Mouse (Mus musculus): ENCODE data around the gene Erc2.

Erc2 gene

DNA sequence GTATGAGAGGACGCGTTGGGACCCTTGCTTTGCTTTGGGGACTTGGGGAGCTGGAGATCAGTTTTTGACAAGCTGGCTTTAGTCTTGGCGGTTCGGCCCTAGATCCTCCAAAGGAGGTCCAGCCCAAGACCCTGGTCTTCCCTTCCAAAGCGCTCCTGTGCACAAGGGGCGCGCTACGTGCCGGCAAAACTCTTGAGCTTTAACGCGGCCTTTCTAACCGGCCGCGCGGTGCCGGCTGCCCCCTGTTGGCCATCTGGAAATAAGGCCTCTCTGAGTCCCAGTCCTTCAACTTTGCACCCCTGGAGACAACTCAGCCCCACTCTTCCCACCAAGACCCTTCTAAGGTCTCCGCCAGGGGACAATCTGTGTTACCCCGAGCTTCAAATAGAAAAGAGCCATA is 885.2 kb downstream of the Erc2 start:
- peak; percentile 45 for DNase-seq (ENCODE audit: low spot score)

DNA sequence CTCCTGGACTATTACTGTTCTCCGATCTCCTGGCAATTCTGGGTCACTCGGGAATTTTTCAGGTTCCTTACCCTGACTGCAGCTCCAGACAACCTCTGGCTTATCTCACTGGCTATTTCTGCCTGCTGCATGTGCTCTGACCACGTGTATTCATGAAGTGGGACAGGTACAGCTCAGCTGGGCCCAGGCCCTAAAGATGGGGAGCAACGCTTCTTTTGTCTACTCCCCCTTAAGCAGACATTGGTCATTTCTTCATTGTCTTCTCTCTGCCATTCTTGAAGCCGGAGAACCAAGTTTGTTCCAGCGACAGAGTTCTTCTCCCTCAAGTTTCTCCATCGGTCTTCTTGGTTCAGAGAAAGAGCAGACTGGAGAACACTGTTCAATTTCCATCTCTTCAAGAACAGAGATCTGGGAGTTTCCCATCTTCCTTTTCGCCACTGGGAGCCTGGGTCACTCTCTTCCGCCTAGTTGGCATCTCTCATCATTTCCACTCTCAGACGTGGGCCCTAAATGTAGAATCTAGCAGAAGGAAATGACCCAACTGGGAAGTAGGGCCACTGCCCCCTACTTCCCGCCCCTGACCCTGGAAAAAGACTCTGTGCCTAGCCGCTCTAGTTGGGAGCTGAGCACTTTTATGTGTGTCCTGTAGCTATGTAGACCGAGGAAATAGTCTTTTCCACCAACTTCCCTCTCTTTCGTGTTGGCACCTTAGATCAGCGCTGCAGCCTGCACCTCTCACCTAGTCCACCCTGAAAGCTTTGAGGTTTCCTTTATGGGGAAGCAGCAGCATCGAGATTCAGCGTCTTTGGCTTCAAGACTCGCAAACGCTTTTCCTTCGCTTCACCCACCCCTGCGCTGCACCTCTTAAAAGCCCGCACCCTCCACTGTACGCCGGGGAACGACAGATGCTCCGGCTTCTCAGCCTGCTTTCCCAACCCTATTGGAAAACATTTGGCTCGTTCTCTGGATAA is 886.3 kb downstream of the Erc2 start:
- no peak for DNase-seq (ENCODE audit: low spot score)

DNA sequence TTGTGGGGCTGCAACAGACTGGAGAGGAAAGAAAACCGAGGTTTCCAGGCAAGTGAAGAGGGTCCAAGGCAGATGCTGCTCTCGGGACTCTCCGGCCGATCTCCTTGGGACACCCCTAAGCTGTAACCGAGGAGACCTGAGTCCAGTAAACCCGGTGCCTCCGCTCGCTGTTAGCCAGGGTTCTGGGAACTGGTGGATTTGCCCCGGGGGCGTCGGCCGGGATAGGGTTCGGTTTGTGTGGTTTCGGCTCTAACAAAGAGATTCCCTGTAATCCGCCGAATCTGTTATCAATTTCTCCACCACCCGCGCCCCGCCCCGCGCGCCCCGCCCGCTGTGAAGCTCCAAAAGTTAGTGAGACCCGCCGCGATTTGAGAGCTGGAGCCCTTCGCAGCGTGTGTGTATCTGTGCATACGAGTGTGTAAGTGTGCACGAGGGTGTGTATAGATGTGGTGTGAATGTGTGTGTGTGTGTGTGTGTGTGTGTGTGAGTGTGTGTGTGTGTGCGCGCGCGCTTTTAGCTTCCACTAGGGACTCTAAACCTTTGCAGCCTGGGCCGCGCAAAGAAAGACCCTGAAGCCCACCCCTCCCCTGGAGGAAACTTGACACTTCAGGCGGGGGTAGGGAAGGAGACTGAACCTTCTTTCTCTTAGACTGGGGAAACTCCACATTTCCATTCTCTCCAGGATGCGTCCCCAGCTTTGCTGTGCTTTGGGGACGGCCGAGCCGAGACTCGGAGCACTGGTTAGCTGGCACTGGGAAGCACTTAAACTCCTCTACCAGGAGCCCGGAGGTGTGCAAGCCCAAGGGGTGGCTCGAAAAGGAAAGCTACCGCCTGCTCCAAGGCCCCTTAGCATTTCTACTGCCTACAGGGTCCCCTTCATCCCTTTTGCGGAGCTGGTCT is 887.5 kb downstream of the Erc2 start:
- no peak for DNase-seq (ENCODE audit: low spot score)

DNA sequence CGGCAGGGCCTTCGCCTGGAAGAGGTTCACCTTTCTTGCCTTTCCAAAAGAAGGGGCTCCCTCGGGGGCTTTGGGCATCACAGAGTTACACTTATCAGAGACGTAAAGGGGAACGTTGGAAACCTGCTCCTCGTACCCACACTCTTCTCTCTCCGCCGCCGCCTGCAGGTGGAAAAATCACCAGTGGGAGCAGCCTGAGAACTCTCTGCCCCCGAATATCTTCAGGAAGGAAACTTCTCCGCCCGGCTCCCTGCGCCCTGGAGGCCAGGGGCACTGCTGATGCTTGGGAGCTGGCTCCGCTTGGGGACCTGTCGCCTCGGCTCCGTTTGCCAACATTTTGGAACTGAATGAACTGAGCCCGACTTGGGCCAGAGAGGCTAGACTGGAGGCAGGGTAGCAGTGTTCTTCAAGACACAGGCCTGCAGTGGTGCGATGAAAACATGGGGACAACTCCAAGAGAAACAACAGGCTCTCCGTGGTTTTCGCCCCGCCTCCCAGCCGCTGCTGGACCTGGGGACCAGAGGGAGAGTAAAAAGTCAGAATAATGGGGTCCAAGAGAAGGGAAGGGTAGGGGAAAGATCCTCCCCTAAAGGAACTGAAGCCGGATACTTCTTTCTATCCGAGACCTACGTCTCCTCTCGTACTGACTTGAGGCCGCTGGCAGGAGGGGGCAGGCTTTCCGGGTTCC is 888.3 kb downstream of the Erc2 start:
- no peak for DNase-seq (ENCODE audit: low spot score)

DNA sequence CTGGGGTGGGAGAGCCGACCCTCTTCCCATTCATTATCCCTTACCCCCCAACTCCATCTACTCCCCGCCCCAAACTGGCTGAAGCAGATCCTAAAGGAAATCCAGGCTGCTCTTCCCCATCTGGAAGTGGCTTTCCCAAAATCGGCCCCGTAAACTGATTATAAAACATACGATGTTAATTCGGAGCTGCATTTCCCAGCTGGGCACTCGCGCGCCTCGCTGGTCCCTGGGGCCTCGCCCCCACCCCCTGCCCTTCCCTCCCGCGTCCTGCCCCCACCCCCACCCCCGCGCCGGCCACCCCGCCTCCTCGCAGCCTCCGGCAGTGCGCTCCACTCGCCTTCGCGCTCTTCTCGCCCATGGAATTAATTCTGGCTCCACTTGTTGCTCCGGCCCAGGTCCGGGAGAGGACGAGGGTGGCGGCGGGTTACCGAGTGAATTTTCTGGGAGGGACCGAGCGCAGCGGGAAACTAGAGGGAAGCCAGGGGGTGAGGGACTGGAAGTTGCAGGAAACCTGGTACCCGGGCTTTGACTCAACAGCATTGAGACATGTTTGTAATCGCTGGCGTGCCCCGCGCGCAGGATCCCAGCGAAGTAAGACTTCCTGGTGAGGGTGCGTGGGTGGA is 888.9 kb downstream of the Erc2 start:
- DNase-seq (ENCODE audit: low spot score), result no peak

DNA sequence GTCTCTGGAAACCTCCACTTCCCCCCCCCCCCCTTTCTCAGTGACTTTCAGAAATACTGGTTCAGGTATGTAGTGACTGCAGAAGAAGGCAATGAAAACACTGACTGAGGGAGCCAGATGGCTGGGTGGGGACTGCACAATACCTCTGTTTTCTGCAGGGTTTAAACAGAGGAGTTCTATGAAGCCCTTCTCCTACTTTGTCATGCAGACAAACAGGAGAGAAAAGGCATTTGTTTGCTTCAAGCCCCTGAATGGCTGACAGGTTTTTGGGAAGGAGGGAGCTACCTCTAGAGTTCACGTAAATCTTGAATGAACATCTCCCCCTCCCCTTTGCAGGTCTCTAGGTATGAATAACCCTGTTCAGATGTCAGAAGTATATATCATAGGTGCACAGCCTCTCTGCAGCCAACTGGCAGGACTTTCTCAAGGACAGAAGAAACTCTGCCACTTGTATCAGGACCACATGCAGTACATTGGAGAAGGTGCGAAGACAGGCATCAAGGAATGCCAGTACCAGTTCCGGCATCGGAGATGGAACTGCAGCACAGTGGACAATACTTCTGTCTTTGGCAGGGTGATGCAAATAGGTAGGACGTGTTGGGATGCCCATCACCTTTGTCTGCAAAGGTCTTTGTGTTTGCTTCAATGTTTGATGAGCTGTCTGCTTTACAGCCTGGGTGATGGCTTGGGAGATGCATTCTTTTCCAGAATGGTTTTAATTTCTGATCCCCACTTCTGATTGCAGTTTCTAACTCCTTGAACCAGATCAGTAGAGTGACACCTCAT is 890.8 kb downstream of the Erc2 start:
- DNase-seq (ENCODE audit: low spot score), result no peak

DNA sequence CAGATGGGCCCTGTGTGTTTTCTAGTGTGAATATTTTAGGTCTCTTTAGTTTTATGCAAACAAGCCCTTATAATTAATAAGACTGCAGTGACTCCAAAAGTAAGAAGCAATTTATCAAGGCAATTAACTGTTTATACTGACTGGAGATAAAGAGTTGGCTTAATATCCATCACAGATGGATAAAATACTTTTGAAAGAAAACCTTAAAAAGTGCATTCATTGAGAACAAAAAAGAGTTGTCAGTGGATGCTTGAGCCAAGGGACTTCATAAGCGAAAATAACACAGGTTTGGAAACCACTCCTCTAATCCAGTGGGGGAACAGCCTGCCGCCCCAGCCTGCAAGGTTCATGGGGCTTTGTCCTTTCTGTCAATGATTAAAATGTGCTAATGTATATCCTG is 891.9 kb downstream of the Erc2 start:
- no peak for DNase-seq (ENCODE audit: low spot score)

DNA sequence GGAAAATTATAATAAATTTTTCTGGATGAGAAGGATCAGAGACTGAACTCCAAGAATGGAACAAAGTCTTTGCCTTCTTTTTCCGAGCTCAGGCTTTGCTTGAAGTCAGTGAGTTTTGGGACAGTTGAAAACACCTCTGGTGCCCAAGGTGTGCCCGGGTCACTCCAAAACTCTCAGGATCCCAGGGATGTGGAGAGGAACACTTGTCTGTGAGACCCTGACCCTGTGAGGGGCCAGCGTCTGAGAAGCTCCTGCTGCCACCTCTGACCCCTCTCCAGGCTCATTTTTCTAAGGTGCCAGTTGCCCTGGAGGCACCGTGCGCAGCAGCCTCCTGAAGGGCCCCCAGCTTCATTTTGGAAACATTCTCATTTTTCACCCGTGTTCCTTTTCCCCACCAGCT is 893.1 kb downstream of the Erc2 start:
- no peak for DNase-seq (ENCODE audit: low spot score)

DNA sequence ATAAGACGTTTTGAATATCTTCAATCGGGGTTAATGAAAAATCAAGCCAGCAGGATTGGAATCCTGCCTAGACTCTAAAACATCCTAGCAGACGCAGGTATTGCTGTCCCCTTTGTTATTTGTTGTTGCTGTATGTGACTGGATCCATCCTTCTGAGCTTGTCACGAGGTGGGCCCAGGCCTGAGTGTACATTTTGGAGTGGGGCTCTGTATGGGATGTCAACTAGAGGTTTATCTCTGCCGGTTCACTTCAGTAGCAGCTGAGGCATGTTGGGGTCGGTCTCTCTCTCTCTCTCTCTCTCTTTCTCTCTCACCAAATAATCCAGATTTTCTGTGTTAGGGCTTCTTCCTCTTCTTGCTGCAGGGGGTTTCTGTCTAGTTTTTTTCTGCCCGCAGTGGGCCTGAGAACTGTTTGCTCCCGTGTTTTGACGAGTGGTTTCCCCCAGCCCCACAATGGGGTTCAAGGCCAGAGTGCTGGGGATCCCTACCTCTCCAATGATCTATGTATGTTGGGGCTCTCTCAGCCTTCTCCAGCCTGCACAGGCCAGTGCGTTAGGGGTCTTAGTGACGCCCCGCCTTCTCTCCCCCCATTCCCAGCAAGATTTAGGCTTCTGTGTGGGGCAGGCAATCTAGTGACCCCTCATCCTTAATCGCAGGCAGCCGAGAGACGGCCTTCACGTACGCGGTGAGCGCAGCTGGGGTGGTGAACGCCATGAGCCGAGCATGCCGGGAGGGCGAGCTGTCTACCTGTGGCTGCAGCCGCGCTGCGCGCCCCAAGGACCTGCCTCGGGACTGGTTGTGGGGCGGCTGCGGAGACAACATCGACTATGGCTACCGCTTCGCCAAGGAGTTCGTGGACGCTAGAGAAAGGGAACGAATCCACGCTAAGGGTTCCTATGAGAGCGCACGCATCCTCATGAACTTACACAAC is 895.7 kb downstream of the Erc2 start:
- DNase-seq (ENCODE audit: low spot score), result no peak

DNA sequence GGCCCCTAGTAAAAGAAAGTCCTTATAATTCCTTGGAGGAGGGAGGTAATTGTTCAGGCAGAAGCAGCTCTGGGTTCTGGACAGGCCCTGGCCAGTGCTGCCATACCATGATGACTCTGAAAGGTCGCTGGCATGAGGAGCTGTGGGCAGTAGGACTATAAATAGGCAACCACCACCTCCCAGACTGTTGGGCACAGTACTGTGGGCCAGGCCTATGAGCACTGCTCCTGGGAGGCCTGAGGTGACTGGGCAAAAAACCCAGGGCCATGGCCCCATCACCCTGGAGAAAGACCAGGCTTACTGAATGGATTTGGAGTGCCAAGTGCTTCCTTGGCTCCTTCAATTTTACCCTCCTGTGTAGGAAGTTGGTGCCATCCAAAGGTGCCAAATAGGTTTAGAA is 898.9 kb downstream of the Erc2 start:
- DNase-seq (ENCODE audit: low spot score), result no peak

DNA sequence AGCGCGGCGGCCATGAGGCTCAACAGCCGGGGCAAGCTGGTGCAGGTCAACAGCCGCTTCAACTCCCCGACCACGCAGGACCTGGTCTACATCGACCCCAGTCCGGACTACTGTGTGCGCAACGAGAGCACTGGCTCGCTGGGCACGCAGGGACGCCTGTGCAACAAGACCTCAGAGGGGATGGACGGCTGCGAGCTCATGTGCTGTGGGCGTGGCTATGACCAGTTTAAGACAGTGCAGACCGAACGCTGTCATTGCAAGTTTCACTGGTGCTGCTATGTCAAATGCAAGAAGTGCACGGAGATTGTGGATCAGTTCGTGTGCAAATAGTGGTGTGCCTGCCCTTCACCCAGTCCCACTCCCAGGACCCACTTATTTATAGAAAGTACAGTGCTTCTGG is 900.4 kb downstream of the Erc2 start:
- DNase-seq (ENCODE audit: low spot score), result no peak

DNA sequence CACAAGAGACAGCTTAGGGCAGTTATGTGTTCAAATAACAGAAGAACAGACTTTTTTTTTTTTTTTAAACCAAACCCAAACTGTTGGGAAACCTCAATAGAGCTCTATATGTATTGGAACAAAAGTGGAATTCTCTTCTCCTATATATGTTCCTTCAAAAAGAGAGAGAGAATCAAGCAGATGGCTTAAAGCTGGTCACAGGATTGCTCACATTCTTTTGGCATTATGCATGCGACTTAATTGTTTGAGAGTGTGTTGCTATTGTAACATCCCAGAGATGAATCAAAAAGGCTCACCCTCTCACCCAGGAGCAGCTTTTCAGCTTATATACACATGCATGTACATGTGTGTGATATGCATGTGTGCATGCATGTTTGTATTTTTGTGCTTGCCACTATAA is 903.3 kb downstream of the Erc2 start:
- DNase-seq (ENCODE audit: low spot score), result no peak

Data from layer of hippocampus, adult 11-12 months (tissue).